Mouse (Mus musculus): Measurements from ENCODE around the gene Scd2.

Scd2 gene

DNA sequence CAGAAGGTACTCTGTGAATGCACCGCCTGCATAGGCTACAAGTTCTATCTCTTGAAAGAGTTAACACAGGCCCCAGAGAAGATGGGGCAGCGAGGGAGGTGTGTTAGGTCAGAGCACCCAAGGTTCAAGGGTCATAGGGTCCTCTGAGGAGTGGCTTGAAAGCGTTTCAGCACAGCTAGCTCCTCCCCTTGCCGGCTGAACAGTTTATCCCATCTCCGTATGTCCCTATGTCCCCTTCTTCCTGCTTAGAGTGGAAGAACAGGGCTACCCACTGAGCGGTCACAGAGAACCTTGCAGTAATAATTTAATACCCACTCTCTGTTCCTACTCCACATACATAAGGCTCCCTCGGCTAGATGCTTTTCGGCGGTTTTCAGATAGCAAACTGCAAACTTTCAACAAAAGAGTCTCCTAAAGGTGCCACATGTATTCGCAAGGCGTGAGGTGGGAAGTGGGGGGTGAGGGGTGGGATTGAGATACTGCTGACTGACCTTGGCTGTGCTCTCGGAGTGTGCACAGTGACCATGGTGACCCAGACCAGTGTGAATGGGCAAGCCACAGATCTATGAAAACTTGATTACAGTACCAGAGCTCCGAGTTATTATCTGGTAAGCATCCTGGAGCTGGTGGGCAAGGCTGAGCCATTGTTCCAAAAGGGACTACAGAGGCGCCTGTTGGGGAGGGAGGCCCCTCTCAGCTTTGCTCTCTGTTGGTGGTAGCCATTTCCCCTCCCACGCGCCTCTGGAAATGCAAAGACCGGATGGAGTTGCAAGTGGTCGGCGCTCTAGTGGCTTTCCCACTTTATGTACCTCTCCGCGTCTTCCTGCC lies at the start of gene Scd2:
Gene Scd2 (plus strand): TSS at position 734 of the 828 bp plus-strand sequence.
- WGBS, result 8% methylated on average over 21 of the region's 21 CpGs

DNA sequence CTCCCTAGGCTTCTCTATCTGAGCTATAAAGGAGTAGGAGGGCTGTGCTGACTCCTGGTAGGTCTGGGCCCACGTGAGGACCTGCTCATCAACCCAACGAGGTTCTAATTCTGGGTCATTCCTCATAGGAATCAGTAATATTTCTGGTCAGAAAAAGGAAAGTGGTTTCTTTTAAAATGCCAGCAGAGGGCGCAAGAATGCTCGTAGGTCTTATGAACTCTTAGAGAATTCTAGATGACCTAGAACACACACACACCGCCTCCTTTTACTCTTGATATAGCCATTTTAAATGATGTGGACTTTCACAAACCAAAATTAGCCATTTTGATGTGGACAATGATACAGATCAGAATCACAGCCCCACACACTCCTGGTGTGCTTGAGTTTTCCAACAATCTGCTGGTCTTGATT lies 47.7 kb upstream of the Scd2 start:
- 3% methylated on average over 5 of the region's 5 CpGs for WGBS

DNA sequence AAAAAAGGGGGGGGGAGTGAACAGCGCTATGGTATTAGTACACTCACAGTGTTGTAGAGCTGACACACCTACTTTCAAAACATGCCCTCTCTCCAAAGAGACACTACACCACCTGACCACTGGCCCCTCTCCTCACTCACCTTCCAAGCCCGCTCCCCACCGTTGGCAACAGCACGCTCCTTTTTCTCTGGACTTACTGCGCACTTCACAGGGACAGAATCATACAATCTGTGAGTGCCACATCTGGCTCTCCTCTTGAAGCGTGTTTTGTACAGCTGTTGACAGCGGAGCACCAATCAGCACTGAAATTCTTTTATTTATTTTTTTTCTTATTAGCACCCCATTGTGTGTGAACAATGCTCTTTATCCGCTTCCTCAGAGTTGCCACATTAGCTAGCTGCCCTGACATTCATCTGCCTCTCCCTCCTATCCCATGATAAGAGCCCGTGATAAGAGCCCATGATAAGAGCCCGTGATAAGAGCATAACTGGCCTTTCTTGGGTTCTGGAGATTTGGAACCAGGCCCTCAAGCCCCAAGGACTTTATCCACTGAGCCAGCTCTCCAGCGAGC lies 47.0 kb upstream of the Scd2 start:
- WGBS, result 42% methylated on average over 11 of the region's 11 CpGs

DNA sequence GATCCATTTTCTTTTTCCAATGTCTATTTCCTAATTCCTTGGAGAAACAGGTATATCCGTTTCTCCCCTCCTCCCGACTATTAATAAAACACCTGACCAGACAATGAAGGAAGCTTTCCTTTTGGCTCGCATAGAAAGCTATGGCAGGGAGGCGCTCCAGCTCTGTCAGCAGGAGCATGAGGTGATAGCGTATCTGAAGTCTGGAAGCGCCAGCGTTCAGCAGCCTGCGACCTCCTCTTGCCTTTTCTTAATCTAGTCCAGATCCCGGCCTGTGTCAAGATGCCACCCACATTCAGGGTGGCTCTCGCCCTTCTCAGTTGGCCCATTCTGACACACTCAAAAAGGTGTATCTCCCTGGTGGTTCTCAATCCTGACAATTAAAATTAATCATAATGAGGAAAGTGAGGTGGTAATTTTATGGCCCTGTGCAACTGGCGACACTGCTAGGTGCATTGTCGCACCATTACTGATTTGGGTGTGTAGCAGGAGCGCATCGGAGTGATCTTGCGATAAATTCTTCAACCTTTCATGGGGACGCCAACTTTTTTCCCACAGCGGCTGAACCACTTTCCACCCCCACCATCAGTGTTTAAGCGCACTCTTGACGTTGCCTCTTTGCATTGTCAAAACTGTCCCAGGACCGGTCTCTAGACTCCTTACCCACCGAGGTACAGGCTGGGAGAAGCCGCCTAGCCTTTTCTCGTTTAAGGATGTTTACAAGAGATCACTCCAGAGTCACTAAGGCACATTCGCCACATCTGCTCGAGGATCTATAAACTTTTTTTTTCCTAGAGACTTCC lies 46.0 kb upstream of the Scd2 start:
- WGBS, result 7% methylated on average over 25 of the region's 25 CpGs

DNA sequence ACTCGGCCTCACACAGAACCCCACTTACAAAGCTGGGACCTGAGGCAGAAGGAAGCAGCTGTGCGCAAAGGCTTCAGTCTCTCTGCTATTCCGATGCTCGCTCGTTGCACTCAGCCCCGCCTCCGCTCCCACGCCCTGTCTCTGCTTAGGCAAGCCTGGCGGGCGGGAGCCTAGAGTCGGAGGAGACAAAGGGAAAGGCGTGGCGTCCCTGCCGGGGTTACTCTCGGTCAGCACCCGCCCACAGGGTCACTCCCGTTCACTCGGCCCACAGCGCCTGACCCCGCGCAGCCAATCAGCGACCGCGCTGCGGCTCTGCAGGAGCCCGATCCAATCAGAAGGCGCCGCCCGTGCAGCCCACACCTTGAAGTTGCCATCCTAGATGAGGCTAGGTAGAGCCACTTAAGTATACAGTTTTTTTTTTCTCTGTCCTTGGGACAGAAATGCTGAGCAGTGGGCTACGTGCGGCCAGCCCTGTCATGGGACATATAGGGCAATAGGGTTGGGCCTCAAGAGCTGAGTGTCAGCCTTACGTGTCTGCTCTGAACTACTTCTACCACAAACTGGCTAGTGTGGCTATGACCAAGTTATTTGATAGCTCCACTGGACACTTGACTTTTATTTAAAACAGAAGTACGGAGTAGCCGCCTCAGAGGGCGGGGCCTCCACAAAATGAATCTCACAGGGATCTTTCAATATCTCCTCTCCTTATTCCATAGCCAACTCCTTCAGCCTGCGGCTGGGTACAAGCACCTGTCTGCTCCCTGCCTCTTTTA lies 45.2 kb upstream of the Scd2 start:
- WGBS, result 3% methylated on average over 36 of the region's 36 CpGs

DNA sequence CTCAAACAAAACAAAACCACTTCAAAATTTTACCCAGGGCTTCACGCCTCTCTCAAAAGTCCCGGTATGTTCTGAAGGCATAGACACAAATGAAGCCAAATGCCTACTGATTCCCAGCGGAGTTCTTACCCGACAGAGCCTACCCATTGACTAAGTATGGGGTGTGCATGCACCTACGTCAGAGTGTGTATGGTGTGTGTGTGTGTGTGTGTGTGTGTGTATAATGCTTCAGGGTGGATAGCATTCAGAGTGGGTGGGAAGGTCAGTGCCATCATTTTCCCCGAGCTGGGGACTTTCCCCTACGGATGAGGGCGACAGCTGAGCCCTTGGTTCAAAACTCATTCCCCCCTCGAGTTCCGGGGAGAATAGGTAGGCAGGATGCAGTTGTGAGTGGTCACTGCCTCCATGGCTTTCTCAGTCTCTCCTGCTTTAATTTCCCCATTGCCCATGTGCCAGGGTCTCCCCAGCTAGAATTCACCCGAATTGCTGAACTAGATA lies 44.6 kb upstream of the Scd2 start:
- 70% methylated on average over 11 of the region's 11 CpGs for WGBS

DNA sequence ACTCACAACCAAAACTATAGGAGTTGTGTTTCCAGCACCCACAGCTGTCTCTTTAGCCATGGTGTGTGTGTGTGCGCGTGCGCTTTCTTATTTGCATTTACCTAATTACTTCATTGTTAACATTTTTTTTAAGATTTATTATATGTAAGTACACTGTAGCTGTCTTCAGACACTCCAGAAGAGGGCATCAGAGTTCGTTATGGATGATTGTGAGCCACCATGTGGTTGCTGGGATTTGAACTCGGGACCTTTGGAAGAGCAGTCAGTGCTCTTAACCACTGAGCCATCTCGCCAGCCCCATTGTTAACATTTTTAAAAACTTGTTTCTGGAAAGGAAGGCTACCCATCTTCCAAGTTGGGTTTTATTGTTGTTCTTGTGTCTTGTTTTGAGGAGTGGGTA lies 42.3 kb upstream of the Scd2 start:
- 90% methylated on average over 6 of the region's 6 CpGs for WGBS

DNA sequence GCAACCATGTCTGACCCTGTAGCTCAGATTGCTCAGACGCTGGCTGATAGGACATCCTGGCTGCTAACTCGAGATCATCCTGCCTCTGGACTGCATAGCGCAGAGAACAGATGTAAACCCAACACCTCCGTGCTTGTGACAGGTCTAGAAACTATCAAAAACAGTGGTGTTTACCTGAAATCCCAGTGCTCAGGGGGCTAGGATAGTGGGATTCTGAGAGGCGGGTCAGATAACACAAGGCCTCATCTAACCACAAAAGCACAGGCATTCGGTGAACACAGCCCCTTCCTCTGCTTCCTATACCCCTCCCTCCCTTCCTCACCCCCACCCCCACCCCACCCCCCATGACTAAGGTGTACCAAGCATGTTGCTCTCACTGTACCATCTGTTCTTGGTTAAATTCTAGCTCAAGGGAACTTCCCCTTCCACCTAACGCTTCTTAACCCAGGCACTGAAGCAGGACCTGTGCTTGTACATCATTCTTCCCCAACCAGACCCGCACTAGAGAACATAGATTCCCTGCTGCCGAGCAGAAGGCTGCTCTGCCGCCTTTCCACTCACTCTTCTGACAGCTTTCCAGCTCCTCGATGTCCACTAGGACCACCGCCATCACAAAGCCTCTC lies 41.4 kb upstream of the Scd2 start:
- 82% methylated on average over 12 of the region's 12 CpGs for WGBS

DNA sequence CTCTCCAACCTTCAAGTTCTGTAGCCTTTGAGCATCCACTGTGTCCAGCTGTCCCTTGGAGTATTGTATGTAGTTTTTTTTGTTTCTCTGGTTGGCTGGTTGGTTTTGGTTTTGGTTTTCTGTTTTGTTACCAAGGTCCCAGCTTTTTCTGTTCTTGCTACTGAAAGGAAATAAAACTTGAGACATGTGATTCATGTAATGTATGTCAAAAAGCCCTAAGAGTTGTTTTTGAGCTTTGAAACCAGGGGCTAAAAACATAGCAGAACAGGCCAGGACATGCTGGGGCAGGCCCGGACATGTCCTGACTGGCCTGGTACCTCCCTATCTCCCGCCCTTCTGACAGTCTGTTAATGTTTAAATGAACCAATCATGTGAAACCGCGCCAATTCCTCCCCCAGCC lies 39.4 kb upstream of the Scd2 start:
- WGBS, result 91% methylated on average over 4 of the region's 4 CpGs

DNA sequence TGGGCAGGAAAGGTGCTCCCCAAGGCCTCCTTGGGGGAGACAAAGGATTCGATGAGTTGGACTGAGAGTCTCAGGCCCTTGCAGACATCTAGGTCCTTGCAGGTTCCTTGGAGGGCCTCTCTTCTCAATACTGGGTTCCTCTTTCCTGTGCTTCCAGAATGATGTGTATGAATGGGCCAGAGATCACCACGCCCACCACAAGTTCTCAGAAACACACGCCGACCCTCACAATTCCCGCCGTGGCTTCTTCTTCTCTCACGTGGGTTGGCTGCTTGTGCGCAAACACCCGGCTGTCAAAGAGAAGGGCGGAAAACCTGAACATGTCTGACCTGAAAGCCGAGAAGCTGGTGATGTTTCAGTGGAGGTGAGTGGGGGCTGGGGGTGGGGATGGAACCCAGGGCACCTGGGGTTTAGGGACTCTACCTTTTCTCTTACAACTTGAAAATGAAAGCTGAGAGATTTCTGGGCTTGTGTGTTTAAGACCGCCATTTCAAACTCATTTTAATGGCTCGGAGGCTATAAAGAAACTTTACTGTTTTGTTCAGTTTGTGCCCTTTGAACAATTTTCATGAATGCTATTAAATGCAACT lies 36.0 kb upstream of the Scd2 start:
- 86% methylated on average over 13 of the region's 13 CpGs for WGBS

DNA sequence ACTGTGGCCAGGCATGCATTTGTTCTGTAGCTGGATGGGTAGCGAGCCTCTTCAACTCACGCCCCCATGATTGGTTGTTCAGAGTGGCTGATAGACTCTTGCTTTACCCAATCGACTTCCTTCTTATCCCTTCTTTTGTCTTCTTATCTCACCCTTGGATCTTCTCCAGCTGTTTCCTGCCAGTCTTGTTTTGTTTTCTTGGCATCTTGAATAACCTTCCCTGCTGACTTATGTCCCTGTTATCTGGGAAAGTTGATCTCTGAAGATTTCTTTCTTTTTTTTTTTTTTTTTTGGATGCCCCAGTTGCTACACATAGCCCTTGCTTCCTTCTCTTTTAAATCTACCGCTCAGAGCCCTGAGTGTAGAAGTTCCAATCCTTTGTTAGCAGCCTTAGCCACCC lies 34.0 kb upstream of the Scd2 start:
- 73% methylated on average over 4 of the region's 4 CpGs for WGBS

DNA sequence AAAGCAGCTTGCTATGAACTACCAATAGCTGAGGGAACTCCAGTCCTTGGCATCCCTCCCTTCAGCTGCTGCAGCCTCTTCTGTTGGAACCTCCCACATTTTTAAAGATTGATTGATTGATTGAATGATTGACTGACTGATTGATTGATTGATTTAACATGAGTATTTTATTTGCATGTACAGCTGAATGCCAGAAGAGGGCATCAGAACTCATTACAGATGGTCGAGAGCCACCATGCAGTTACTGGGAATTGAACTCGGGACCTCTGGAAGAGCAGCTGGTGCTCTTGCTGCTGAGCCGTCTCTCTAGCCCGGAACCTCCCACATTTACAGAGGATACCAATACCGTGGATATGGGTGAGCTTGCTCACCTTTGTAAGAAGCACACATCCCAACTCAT lies 33.0 kb upstream of the Scd2 start:
- 78% methylated on average over 5 of the region's 5 CpGs for WGBS

DNA sequence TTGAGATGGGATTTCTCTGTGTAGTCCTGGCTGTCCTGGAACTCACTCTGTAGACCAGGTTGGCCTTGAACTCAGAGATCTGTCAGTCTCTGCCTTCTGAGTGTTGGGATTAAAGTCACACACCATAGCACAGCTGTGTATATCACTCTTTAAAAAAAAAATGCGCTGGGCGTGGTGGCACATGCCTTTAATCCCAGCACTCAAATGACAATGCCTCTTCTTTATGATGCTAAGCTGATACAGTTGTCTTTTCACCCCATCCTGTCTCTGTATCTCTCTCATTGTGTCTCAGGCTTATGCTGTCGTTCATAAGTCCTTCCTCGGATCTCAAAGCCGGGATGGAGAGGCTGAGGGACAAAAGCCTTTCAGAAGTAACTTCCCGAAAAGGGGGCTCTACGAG lies 31.7 kb upstream of the Scd2 start:
- WGBS, result 88% methylated on average over 7 of the region's 7 CpGs

DNA sequence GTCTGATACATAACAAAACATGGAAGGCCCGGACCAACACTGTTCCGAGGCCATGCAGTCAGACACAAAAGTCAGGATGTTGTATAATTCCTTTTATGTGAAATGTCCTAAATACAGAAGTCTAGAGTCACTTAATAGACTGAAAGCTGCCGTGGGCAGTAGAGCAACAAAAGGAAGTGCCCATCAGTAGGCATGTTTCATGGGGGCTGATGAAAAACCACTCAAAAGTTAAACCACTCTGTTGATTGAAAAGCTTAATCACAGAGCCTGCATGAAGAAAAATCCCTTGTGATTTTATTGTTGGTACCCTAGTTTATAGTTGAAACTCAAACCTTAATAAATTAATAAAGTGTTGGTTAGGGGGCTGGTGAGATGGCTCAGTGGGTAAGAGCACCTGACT lies 29.9 kb upstream of the Scd2 start:
- 89% methylated on average over 3 of the region's 3 CpGs for WGBS

DNA sequence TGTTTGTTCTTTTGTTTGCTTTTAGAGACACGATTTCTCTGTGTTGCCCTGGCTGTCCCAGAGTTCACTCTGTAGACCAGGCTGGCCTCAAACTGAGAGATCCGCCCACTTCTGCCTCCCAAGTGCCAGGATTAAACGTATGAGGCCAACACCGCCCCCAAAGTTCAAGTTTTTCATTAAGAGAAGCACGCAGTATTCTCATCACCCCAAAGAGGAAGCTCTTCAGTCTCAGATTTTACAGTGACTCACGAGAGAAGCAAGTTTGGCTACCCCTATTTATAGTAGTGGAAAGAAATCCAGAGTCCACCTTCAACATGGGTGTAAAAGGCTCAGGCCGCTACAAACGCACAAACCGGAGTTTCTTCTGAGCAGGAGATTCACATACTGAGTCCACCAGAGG lies 29.2 kb upstream of the Scd2 start:
- WGBS, result 58% methylated on average over 9 of the region's 9 CpGs

DNA sequence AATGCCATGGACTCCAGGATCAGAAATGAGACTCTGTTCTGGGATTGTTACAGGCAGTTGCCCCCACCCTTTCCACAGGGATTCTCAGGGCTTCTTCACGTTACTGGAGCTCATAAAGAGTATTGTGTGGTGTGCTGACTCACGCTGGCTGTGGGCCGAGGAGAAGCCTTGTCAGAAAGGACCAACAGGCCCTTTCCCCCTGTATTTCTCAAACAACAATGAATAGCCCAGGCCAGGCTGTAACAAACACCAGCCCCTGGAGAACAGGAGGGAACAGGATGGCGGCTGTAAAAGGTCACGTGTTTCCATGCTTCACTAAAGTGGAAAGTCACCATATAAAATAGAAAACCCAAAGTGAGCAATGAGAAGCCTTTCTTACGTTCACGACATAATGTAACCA lies 28.2 kb upstream of the Scd2 start:
- WGBS, result 70% methylated on average over 7 of the region's 7 CpGs

DNA sequence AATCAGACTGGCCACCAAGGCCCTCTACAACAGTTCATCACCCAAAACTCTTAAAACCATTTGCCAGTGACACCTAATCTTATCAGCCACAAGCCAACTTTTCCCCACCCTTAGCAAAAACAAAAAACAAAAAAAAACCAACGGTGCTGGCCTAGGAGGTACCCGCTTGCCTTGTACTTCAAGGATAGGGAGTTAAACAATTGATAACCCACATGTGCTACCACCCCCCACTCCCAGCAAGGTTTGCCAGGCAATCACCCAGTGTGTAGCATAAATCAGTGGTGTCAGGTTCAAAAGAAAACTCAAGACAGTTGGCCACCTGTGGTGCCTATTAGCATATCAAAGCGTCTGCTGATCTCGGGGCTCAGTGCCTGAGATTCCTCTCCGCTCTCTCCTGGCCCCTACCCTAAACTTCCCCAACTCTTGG lies 27.6 kb upstream of the Scd2 start:
- 65% methylated on average over 5 of the region's 5 CpGs for WGBS

DNA sequence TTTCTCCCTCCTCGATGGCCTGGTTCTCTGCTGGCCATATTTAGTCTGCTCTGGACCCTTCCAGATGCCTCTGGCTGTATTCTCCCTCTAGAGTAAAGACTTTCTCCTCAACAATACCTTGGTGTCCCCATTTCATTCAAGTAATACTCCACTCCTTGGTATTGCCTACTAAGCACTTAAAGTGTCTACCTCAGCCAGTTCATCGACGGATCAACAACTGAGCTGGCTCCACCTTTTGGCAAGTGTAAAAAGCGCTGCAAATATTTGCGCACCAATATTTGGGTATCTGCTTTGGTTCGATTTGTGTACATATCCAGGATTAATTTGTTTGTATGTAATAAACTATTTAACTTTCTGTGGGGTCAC lies 27.0 kb upstream of the Scd2 start:
- 12% methylated on average over 6 of the region's 6 CpGs for WGBS

DNA sequence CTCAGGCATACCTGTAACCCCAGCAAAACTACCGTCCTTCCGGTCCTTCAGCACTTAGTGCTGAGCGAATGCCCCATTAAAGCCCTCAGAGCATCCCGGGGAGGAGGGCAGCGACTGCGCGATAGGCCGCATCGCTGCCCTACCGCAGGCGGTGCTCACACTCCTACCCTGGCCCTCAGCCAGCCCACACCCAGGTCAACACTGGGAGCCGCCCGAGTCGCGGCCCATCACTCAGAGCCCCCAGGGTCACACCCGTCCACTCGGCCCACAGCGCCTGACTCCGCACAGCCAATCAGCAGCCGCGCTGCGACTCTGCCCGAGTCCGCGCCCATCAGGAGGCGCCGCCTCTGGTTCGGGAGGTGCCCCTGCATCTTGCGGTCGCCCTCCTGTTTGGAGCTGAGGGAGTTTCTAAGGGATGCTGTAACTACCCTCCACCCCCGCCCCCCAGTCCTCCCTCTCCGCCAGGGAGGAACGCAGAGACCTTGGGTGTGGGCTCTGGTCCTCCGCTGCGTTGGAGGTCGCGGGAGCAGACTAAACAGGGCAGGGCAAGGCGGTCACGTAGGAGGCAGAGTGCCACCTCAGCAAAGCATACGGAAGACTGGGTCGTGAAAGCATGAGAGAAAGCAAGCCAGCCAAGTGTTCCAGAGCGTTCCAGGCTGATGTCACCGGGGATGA lies 26.5 kb upstream of the Scd2 start:
- under 1% methylated on average over 43 of the region's 43 CpGs for WGBS

DNA sequence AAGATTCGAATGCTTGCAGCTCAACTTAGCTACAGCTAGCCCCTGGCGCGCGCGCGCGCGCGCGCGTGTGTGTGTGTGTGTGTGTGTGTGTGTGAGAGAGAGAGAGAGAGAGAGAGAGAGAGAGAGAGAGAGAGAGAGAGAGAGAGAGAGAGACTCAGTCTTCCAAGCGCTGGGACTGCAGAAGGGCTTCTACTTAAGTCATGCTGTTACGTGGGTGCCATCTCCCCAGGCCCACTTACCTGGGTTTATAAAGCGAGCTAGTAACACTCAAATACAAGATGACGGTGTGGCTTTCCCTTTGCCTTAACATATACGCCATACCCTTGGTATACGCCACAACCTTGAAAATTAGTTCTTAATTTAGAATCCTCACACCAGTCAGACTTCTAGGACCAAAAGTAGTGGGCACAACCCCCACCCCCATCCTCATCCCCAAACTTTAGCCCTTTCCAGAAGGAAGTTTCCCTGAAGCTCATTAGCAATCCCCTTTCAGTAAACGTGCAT lies 25.9 kb upstream of the Scd2 start:
- WGBS, result 11% methylated on average over 18 of the region's 18 CpGs
